Mouse (Mus musculus): Measurements from ENCODE around the gene Ttc27. TPM values are rescaled to one million over a fixed set of nuclear protein-coding genes. Genes with fewer than 3 reads are reported as not detected.

Gene Ttc27
- polyA plus RNA-seq, 1 experiment = 5.9 TPM

GRCm38 (mm10) chr17:74751026-74751425 is 33.5 kb downstream of the Ttc27 start:
- WGBS = 89% methylated on average over 4 of the region's 4 CpGs
- DNase-seq (ENCODE audit: low read depth, low spot score) = no peak

DNA sequence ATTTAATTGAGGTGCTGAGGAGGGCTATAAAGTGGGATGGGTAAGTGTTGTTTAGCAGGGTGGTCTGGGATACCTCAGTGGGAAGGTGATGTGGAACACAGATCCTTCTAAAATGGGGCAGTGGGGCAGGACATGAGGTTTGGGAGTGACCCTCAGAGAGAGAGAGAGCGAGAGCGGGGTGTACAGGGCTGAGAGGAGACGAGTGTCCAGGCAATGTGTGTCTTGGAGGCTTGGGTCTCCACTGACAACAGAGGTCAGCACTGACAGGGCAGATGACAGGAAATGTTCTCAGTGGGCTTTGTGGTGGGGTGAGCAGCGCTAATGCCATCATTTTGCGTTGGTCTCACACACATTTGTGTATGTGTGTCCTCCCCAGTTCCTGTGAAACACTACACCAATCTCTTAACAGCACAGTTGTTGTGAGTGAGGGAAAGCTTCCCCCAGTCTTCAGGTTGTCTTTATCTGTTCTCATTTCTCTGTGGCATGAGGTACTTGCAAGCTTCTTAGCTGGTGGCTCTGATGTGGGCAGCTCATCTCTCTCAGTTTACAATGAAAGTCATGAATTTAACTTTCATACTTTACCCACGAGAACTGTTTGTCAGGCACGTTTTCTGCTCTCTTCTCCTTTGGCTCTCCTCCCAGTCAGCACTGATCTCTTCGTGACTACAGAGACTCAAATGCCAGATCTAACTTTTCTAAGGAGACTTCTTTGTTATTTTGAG is 35.5 kb downstream of the Ttc27 start:
- no peak for DNase-seq (ENCODE audit: low read depth, low spot score)
- 80% methylated on average over 8 of the region's 8 CpGs for WGBS

DNA sequence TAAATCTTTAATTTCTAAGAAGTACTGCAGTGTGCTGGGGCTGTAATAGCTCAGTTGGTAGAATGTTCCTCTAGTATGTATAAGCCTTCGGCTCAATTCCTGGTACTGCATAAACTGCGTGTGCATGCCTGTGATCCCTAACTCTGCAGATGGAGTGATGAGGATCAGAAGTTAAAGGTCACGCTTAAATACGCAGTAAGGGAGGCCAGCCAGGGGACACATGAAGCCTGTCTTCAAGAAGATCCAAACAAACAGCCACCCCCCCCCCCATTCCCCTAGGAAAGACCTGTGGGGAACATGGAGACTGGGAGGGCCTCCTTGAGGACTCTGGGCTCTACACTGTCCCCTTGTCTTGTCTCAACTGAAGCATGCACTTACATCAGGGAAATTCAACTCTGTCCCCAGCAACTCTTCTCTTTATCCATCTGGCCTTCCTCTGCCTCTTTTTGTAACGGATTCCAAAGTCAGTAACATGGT is 36.1 kb downstream of the Ttc27 start:
- no peak for DNase-seq (ENCODE audit: low read depth, low spot score)
- WGBS = 64% methylated on average over 5 of the region's 5 CpGs

DNA sequence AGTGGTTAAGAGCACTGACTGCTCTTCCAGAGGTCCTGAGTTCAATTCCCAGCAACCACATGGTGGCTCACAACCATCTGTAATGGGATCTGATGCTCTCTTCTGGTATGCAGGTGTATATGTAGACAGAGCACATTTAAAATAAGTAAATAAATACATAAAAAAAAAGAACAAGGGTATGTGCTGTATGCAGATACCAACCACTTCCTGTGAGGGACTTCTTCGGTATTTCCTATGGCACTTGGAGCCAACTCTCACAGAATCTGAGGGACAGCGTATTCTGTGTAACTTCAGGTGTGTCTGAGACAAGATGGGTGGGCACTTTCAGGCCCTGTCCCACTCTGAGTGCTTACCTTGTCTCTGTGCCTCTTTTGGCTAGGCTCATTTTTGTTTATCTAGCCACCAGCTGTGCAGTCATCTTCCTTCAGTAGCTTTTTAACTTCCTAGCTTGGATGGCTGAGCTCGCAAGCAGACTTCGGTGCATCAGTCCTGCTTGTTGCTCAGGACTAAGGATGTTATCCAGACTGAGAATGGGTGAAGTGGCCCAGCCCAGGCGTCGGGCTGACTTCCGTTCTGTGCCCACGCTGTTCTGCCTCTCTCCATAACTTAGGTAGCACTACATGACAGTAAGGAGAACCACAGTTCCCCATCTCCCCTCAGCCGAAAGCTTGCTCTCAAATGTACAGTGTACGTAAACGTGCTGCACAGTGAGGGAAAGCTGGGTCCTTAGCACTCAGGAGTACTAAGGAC is 37.0 kb downstream of the Ttc27 start:
- no peak for DNase-seq (ENCODE audit: low read depth, low spot score)
- 93% methylated on average over 11 of the region's 11 CpGs for WGBS

DNA sequence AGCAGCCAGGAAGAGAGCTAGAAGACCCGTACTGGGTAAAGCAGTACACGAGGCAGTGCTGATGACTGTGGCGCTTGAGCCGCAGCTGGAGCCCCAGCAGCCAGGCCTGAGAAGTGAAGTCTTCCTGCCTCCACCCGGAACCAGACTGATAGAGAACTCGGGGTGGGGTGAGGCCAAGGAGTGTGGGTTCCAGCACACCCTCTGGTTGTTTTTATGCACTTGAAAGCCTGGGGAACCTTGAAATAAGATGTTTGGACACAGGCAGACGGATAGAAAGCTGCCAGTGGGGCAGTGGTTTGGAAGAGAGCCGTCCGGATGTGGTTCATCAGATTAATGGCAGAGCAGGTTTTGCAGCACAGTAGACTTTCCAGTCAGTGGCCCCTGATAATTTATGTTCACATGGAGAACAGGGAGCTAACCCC is 51.9 kb downstream of the Ttc27 start:
- DNase-seq (ENCODE audit: low read depth, low spot score) = no peak
- WGBS = 67% methylated on average over 9 of the region's 9 CpGs

DNA sequence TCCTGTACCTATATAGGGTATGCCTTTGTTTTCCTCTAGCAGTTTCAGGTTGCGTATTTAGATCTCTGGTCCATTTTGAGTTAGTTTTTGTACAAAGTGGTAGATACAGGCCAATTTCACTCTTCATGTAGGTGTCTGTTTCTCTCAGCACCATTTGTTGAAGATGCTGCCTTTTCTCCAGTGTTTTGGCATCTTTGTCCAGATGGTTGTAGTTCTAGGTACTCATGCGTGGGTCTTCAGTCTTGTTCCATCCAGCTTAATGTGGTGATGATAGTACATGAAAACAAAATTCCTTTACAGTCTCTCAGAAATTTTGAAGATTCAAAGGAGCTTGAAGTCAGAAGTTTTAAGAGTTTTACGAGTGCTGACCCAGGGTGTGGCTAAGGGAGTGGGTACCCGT is 54.8 kb downstream of the Ttc27 start:
- no peak for DNase-seq (ENCODE audit: low read depth, low spot score)
- 83% methylated on average over 4 of the region's 4 CpGs for WGBS

GRCm38 (mm10) chr17:74773556-74773955 is 56.0 kb downstream of the Ttc27 start:
- WGBS = 89% methylated on average over 5 of the region's 5 CpGs
- no peak for DNase-seq (ENCODE audit: low read depth, low spot score)

DNA sequence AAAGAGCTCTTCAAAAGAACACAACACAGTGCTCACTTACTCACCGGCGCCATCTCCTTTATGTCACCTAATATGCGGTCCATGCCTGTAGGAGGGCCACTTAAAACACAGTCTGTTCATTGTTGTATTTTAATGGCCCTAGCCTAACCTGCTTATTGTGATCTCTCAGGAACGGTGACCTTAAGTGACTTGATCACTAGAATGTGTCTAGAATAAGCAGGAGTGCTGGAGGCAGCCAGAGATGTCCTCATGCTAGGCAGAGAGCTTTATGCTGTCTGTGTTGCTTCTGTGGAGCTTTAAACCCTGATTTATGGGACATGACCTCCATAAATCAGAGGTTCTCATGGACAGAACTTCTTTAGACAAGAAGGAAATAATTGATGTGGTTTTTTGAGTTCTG is 62.6 kb downstream of the Ttc27 start:
- DNase-seq (ENCODE audit: low read depth, low spot score) = no peak
- 73% methylated on average over 4 of the region's 4 CpGs for WGBS

GRCm38 (mm10) chr17:74780627-74781026 is 63.1 kb downstream of the Ttc27 start:
- DNase-seq (ENCODE audit: low read depth, low spot score) = no peak

DNA sequence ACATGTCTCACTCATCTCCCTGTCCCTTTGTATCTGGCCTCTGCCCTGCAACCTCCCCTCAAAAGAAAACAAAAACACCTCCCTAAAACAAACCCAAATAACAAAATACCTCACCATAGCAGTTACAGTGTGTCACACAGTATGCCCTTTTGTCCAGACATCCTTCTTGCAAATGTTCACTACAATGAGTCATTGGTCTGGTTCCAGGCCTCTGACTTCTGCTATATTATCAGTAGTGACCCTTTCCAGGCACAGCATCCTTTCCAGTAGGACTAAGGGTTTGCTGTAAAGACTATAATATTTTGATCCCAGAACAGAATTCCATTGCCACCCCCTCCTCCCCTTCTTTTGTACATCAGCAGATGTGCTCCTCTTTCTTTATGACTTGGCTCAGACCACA is 64.4 kb downstream of the Ttc27 start:
- no peak for DNase-seq (ENCODE audit: low read depth, low spot score)

More at GRCm38 (mm10) chr17:74780627-74781026, 63.1 kb downstream of the Ttc27 start:
- WGBS = 88% methylated on average over 9 of the region's 9 CpGs

DNA sequence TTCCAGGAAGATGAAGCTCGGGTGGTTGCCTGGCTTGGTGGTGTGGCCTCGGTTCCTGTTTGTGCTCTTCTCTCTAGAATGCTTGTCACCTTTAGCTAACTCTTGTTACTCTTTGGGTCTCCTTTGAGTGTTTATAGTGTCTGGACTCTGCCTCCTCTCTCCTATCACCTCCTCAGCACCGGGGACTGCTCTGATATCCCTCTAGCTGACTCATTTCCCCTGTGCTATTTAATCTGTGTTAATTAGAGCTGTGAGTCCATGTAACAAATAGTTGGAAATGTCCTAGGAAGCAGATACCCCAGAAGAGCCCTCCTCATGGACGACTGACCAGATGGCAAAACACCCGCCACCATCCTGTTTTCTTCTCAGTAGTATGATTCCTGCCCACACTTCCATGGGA is 68.1 kb downstream of the Ttc27 start:
- no peak for DNase-seq (ENCODE audit: low read depth, low spot score)
- WGBS = 59% methylated on average over 5 of the region's 5 CpGs

DNA sequence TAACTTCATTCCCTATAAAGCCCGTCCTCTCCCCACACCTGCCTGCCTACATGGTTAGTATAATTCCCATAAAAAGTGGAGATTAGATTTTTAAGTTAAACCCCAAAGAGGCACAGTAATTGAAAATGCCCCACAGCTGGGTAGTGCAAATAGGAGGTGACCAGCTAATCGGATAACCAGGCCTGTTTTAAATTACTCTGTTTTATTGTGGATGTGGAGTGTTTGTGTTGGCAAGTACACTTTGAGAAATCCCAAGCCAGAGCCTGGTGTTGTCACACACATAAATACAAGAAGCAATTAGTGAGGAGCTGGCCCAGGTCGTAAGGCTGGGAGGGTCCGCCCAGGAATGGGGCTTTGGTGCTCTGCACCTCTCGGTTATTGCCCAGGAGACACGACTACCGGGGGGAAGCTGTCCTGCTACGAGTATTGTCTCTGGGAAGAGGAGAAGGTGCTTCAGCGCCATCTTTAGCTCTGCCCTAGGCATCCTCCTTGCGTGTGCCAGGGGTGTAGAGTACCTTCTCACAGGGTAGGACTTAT is 68.7 kb downstream of the Ttc27 start:
- WGBS = 55% methylated on average over 10 of the region's 10 CpGs
- no peak for DNase-seq (ENCODE audit: low read depth, low spot score)

GRCm38 (mm10) chr17:74796023-74796699 is 78.6 kb downstream of the Ttc27 start:
- no peak for DNase-seq (ENCODE audit: low read depth, low spot score)

DNA sequence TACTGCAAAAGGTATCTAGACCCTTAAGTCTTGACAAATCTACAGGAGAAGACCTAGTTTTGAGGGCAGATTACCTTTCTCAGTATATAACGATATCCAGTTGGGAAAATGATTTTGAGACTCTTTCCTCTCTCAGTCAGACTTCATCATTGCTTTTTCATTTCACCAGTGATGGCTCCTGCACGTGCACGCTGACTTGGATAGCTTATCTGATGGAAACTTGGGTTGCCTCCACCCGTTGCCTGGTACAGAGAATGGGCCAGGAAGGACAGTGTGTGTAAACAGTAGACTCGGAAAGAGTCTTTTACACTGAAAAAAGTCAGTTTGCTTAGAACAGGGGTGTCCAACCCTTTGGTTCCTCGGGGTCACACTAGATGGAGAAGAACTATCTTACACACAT is 82.3 kb downstream of the Ttc27 start:
- 86% methylated on average over 6 of the region's 6 CpGs for WGBS

More at GRCm38 (mm10) chr17:74796023-74796699, 78.6 kb downstream of the Ttc27 start:
- WGBS = 82% methylated on average over 14 of the region's 14 CpGs

GRCm38 (mm10) chr17:74802765-74803164 is 85.2 kb downstream of the Ttc27 start:
- DNase-seq (ENCODE audit: low read depth, low spot score) = no peak

More for the DNA sequence above, 82.3 kb downstream of the Ttc27 start:
- DNase-seq (ENCODE audit: low read depth, low spot score) = no peak

DNA sequence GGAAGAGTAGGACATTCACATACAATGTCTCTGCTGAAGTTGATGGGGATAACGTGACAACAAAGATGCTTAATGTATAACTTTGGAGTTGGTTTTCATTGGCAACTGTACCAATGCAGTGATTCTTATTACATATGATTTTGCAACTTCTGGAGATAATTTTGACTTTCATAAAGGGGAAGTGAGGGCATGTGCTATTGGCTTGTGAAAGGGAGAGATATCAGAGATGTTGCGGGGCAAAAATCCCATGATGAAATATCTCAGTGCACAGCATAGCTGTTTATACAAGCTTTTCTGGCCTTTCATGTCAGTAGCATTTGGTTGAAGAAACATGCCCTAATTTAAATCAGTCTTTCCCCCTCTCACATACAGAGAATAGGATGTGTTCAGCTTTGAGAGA is 86.3 kb downstream of the Ttc27 start:
- DNase-seq (ENCODE audit: low read depth, low spot score) = no peak

More at GRCm38 (mm10) chr17:74802765-74803164, 85.2 kb downstream of the Ttc27 start:
- WGBS = 73% methylated on average over 4 of the region's 4 CpGs

GRCm38 (mm10) chr17:74804321-74804930 is 86.9 kb downstream of the Ttc27 start:
- DNase-seq (ENCODE audit: low read depth, low spot score) = no peak
- 62% methylated on average over 9 of the region's 9 CpGs for WGBS

More for the DNA sequence above, 86.3 kb downstream of the Ttc27 start:
- 88% methylated on average over 2 of the region's 2 CpGs for WGBS

DNA sequence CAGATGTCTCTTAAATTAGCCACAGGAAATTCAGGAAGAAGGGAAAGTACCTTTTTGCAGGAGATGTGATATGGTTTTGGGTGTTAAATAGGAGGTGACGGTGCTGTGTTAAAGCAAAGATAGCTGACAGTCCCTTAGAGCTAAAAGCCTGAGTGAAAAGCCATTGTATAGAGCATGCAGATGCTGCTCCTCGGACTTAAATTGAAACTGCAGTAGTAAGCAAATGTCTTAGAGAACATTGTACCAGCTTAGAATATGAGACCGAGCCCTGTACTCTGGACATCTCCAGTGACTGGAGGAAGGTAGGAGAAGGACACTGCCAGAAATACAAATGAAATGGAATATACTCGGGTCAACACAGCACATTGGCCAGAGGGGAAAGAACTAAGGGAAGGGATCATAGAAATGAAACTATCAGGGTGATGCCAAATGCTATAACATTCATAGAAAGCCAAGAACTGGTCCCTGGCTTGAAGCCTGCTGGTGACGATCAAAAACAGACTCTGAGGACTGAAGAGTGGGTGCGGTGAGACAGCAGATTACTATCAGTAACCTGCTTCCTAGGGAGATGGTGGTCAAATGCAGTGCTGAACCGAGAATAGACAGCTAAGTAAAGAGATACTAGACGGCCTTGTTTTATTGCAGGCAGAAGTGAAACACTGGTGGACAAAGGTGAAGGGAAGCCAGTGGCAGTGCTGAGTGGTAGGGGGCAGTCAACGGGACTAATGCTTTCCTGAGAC is 90.1 kb downstream of the Ttc27 start:
- 60% methylated on average over 9 of the region's 9 CpGs for WGBS
- no peak for DNase-seq (ENCODE audit: low read depth, low spot score)

GRCm38 (mm10) chr17:74808330-74808729 is 90.8 kb downstream of the Ttc27 start:
- no peak for DNase-seq (ENCODE audit: low read depth, low spot score)
- 88% methylated on average over 1 of the region's 1 CpGs for WGBS
